Mouse (Mus musculus) limb, embryonic 14.5 days (tissue): ENCODE measurements around the gene Rarres2. TPM values are rescaled to one million over a fixed set of nuclear protein-coding genes. Genes with fewer than 3 reads are reported as not detected.

ENCODE experiments used
- ATAC-seq: fragments of 200-750 bp; cut with Nextera tagmentation; 2 replicates; pipeline ENCODE4 v1.8.0; 2017; ENCODE audit warnings: low read depth, moderate number of reproducible peaks, moderate TSS enrichment; ENCODE audit not compliant: low FRiP score
- DNase-seq: peaks from one replicate; pipeline ENCODE4 v3.0.0-alpha.2; 2015; ENCODE audit warnings: low spot score
- H3K27ac ChIP-seq: fragments of 300-500 bp; sonication (generic); replicated peaks from 2 replicates; pipeline ENCODE4 v1.5.1; 2014; ENCODE audit warnings: low read depth, mild to moderate bottlenecking, low read length, moderate library complexity, mixed read lengths
- H3K27me3 ChIP-seq: fragments of 300-500 bp; sonication (generic); 2 replicates; pipeline ENCODE4 v1.6.1; 2014; ENCODE audit warnings: low read length, mixed read lengths; ENCODE audit not compliant: control insufficient read depth, insufficient read depth
- H3K36me3 ChIP-seq: fragments of 300-500 bp; sonication (generic); 2 replicates; pipeline ENCODE4 v1.6.1; 2014; ENCODE audit warnings: mild to moderate bottlenecking, low read length, moderate library complexity, mixed read lengths; ENCODE audit not compliant: control insufficient read depth, insufficient read depth
- H3K4me1 ChIP-seq: fragments of 300-500 bp; sonication (generic); 2 replicates; pipeline ENCODE4 v1.6.1; 2014; ENCODE audit warnings: antibody characterized with exemption, low read length, mixed read lengths; ENCODE audit not compliant: control insufficient read depth, insufficient read depth
- H3K4me2 ChIP-seq: fragments of 300-500 bp; sonication (generic); replicated peaks from 2 replicates; pipeline ENCODE4 v1.6.1; 2014; ENCODE audit warnings: low read depth, mild to moderate bottlenecking, low read length, moderate library complexity; ENCODE audit not compliant: severe bottlenecking
- H3K4me3 ChIP-seq: fragments of 300-500 bp; sonication (generic); replicated peaks from 2 replicates; pipeline ENCODE4 v1.5.1; 2014; ENCODE audit warnings: low read length
- H3K9ac ChIP-seq: fragments of 300-500 bp; sonication (generic); 2 replicates; pipeline ENCODE4 v1.6.1; 2014; ENCODE audit warnings: mild to moderate bottlenecking, low read depth, low read length, moderate library complexity; ENCODE audit not compliant: severe bottlenecking
- H3K9me3 ChIP-seq: fragments of 300-500 bp; sonication (generic); 2 replicates; pipeline ENCODE4 v1.6.1; 2016; ENCODE audit warnings: low read length; ENCODE audit not compliant: control insufficient read depth
- POLR2A ChIP-seq: fragments of 200-500 bp; IDR thresholded peaks from 2 replicates; pipeline ENCODE4 v1.8.0; 2012; ENCODE audit warnings: inconsistent platforms, mild to moderate bottlenecking, moderate library complexity, borderline replicate concordance; ENCODE audit not compliant: insufficient read depth, insufficient read length; ENCODE audit errors: extremely low read depth
- WGBS: fragments of 180-500 bp; shearing (Covaris S2); extraction: QIAGEN DNeasy Blood & Tissue Kit; methylation state at CpG from one replicate; pipeline ENCODE4 v1.1.7; 2014; 5-methylcytosine and 5-hydroxymethylcytosine counted together
- polyA plus RNA-seq, 2 experiments: library from polyadenylated mRNA; depleted of rRNA in 1 of 2; stranded (reverse) in 1 of 2; unstranded in 1 of 2; fragments of >200 nt; fragmentation: Nextera tagmentation in 1 of 2; extraction: Ambion mirVana in 1 of 2; gene quantifications; 2 replicates each; pipeline versions ENCODE4 v1.2.1 to v1.2.3; 2012 to 2014

Rarres2 gene
- polyA plus RNA-seq, 2 experiments = 19.7 to 21.3 TPM

DNA sequence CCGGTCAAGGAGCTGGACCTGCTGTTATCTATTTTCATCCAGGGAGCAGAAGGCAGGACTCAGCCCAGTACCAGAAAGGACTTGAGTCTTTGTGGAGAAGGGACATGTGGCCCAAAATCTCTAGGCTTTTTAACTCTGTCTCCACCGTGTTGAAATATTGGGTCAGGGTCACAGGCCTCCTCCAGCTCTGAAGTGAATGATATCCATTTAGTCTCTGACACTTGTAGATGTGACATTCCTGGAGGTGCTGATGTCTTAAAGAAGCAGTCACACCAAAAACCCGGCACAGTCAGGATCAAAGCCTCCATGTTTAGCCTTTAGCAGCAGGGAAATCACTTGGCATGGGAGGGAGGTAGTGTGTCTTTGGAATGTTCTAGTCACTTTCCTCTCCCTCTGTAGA is 31.9 kb downstream of the Rarres2 start:
- Histone ChIP-seq H3K4me1 (peaks cover 18% of the 10 kb centered on the region), H3K36me3 (no peaks in the 10 kb centered on the region), H3K9ac (no peak overlapping the region), H3K27ac (no peak overlapping the region), H3K4me3 (no peak overlapping the region), H3K27me3 (no peaks in the 10 kb centered on the region), H3K9me3 (no peaks in the 10 kb centered on the region), H3K4me2 (no peak overlapping the region)
- DNase-seq (no peak), ATAC-seq (no peak)
- 35% methylated on average over 3 of the region's 3 CpGs for WGBS
- TF ChIP-seq POLR2A = no peak

DNA sequence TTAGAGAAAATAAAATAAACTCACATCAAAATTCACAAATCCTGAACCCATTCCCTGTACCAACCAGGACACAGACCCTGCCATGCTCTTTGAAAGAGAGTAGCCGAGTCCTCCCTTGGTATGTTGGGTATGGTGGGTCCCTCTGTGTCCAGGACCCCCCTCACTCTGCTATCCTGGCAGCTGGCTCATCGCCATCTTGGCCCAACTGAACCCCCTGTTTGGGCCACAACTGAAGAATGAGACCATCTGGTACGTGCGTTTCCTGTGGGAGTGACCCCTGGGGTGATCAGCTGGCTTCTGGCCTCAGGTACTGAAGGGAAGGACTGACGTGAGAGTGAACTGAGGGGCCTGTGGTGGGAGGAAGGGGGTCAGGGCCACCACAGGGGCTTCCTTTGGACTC is 32.7 kb downstream of the Rarres2 start:
- Histone ChIP-seq H3K9me3 (no peaks in the 10 kb centered on the region), H3K4me3 (no peak overlapping the region), H3K27ac (no peak overlapping the region), H3K4me2 (no peak overlapping the region), H3K9ac (no peak overlapping the region), H3K36me3 (no peaks in the 10 kb centered on the region), H3K4me1 (peaks cover 18% of the 10 kb centered on the region), H3K27me3 (no peaks in the 10 kb centered on the region)
- TF ChIP-seq POLR2A = no peak
- ATAC-seq = no peak
- no peak for DNase-seq
- WGBS = 60% methylated on average over 5 of the region's 5 CpGs

DNA sequence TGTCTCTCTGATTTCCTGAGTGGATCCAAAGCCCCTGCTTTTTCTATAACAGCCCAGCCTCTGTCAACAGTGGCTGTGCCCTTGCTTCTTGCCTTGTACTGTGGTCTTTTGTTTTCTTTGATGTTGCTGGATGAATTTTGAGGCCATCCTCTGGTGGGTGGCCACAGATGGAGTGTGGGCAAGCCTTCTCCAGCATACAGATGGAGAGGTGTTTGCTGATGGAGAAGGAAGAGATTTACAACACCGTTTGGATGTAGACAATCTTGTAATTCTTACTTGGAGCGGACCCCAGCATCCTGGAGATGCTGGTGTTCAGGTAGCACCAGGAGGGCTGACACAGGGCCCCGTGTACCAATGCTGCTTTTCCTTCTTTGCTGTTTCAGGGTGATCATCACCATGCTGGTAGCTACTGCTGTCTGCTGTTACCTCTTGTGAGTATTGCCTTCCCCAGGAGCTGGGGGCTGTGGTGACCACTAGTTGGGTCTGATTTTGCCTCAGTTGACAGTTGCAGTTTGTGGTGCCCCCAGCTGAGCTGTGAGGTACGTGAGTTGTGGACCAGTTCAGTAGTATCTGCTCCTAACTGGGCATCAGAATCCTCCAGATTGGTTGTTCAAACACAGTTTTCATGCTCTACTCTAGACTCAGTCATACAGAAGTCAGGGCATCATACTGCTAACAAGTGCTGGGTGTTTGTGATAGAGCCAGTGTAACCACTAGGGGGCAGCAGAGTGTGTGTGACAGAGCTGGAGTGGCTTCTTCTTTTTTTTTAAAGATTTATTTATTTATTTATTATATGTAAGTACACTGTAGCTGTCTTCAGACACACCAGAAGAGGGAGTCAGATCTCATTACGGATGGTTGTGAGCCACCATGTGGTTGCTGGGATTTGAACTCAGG is 33.5 kb downstream of the Rarres2 start:
- H3K4me2 ChIP-seq = no peak overlapping the region
- no peaks in the 10 kb centered on the region for H3K27me3 ChIP-seq
- H3K27ac ChIP-seq = no peak overlapping the region
- H3K9me3 ChIP-seq = no peaks in the 10 kb centered on the region
- no peak for TF ChIP-seq POLR2A
- peaks cover 18% of the 10 kb centered on the region for H3K4me1 ChIP-seq
- H3K36me3 ChIP-seq = peaks cover under 1% of the 10 kb centered on the region; the same call in 1 of the 2 replicates
- no peak overlapping the region for H3K9ac ChIP-seq
- DNase-seq (peak; percentile 83), ATAC-seq (no peak)
- WGBS = 66% methylated on average over 4 of the region's 5 CpGs
- H3K4me3 ChIP-seq = no peak overlapping the region

DNA sequence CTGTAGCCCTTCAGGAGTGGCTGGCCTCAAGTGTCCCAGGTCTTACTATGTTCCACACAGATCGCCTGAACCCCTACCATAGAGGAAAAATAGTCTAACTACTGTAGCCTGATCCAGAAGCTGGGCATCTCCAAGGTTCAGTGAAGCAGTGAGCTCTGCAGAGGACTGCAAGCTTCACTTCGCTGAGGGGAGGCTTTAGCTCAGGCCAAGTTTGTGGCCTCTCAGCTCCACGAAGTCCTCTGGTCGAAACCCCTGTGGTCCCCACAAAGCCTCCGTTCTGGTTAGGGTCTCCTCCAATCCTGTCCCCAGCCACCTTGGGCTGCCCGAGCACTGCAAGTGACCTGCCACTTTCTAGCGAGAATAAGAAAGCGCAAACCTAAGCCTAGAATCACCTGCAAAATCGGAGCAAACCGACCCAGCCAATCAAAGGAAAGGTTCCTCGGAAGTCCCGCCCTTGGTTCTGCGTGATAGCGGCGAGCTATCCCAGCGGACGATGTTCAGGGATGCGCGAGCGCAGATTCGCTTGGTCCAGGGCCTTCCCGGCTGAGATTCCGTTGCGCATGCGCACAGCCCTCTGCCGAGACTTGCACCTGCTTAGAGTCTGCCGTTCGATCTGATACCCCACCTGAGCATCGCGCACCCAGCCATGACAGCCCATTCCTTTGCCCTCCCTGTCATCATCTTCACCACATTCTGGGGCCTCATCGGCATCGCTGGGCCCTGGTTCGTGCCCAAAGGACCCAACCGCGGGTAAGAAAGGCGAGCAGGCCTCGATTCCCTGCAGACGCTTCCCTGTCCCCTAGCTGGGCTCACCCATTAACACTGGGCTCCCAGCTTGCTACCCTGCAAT is 35.3 kb downstream of the Rarres2 start, which contains the start of gene Atp6v0e2:
Gene Atp6v0e2, plus strand, starts transcription at position 511 of the 850 bp plus-strand sequence.
- peak; percentile 77 for DNase-seq
- WGBS = 8% methylated on average over 38 of the region's 38 CpGs
- Histone ChIP-seq H3K4me2 (peak within 1 kb of the TSS; percentile 63), H3K36me3 (peaks cover 15% of the 10 kb centered on the region), H3K9ac (peak within 1 kb of the TSS; percentile 41; the same call in 1 of the 2 replicates), H3K4me1 (peaks cover 18% of the 10 kb centered on the region), H3K9me3 (no peaks in the 10 kb centered on the region), H3K4me3 (peak within 1 kb of the TSS; percentile 38), H3K27me3 (no peaks in the 10 kb centered on the region), H3K27ac (no peak within 1 kb of the TSS)
- no peak for TF ChIP-seq POLR2A
- ATAC-seq = peak; percentile 78

DNA sequence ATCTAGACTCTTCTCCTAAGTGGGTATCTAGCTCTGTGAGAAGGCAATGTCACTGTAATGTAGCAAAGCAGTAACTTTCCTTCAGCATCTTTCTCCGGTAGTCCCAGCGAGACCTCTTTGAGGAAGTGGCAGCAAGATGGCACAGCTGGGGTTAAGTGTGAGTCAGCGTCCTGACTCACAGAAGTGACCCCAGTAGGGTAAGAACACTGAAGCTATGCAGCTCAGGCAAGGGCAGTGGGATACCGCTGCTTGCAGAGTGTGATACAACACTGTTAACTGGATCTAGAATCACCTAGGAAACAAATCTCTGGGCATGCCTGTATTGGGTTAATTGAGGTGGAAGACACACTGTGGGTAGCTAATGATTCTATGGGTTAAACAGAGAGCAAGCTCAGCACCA is 36.5 kb downstream of the Rarres2 start:
- 76% methylated on average over 4 of the region's 4 CpGs for WGBS
- DNase-seq (no peak), ATAC-seq (no peak)
- no peak overlapping the region for H3K9ac ChIP-seq
- no peak for TF ChIP-seq POLR2A
- H3K4me3 ChIP-seq = no peak overlapping the region
- no peaks in the 10 kb centered on the region for H3K27me3 ChIP-seq
- H3K36me3 ChIP-seq = peaks cover 24% of the 10 kb centered on the region
- H3K27ac ChIP-seq = no peak overlapping the region
- H3K4me1 ChIP-seq = peaks cover 7% of the 10 kb centered on the region; the same call in 1 of the 2 replicates
- H3K4me2 ChIP-seq = no peak overlapping the region
- H3K9me3 ChIP-seq = no peaks in the 10 kb centered on the region
